Mouse (Mus musculus) spleen, postnatal 4 days (tissue): Measurements from ENCODE around the gene Tlx3.

Experiments
- DNase-seq, 2 experiments: peaks; one replicate each; pipeline ENCODE4 v3.0.0; 2022; ENCODE audit warnings: low spot score in 2 of 2

Tlx3 gene

GRCm38 (mm10) chr11:33203383-33204328 lies at the start of gene Tlx3:
Gene Tlx3 (minus strand): TSS chr11:33203589.
- DNase-seq = peak in 1 of 2 experiments; percentile 60

- no peak for DNase-seq
Observed at GRCm38 (mm10) chr11:33240295-33240694, 36.9 kb upstream of the Tlx3 start.

- no peak for DNase-seq
Observed at GRCm38 (mm10) chr11:33234134-33234533, 30.7 kb upstream of the Tlx3 start.

- DNase-seq = no peak
Observed at GRCm38 (mm10) chr11:33232056-33232455, 28.7 kb upstream of the Tlx3 start.

- DNase-seq = no peak
Observed at GRCm38 (mm10) chr11:33228186-33228585, 24.8 kb upstream of the Tlx3 start.

GRCm38 (mm10) chr11:33226516-33226915 lies 23.1 kb upstream of the Tlx3 start:
- no peak for DNase-seq

GRCm38 (mm10) chr11:33221566-33222365 lies 18.4 kb upstream of the Tlx3 start:
- DNase-seq = no peak

GRCm38 (mm10) chr11:33220763-33221162 lies 17.4 kb upstream of the Tlx3 start:
- DNase-seq = no peak

- no peak for DNase-seq
Observed at GRCm38 (mm10) chr11:33217384-33218079, 14.1 kb upstream of the Tlx3 start.

- DNase-seq = no peak
Observed at GRCm38 (mm10) chr11:33207411-33207810, 4.0 kb upstream of the Tlx3 start.

GRCm38 (mm10) chr11:33204966-33205365 lies 1.6 kb upstream of the Tlx3 start:
- no peak for DNase-seq

GRCm38 (mm10) chr11:33204329-33204705 lies 928 bp upstream of the Tlx3 start:
- DNase-seq = no peak

- peak in 1 of 2 experiments; percentile 55 for DNase-seq
Observed at GRCm38 (mm10) chr11:33202972-33203371, 417 bp downstream of the Tlx3 start.

GRCm38 (mm10) chr11:33202296-33202695 lies 1.1 kb downstream of the Tlx3 start:
- DNase-seq = peak in 1 of 2 experiments; percentile 63

GRCm38 (mm10) chr11:33201626-33202010 lies 1.8 kb downstream of the Tlx3 start:
- peak in 1 of 2 experiments; percentile 56 for DNase-seq

GRCm38 (mm10) chr11:33200764-33201625 lies 2.4 kb downstream of the Tlx3 start:
- DNase-seq = peak in 1 of 2 experiments; percentile 64

GRCm38 (mm10) chr11:33199906-33200763 lies 3.3 kb downstream of the Tlx3 start:
- peak in 1 of 2 experiments; percentile 62 for DNase-seq

GRCm38 (mm10) chr11:33199117-33199514 lies 4.3 kb downstream of the Tlx3 start:
- DNase-seq = no peak

GRCm38 (mm10) chr11:33198351-33199116 lies 4.9 kb downstream of the Tlx3 start:
- DNase-seq = no peak
